Mouse (Mus musculus) CD4-positive helper T cell, adult 2 months (primary cell): Measurements from ENCODE around the gene Ak1.

Source experiments
- DNase-seq: peaks from one replicate; pipeline ENCODE4 v3.0.0-alpha.2; 2012; ENCODE audit warnings: low read depth, missing footprints, low spot score

The Ak1 gene

GRCm38 (mm10) chr2:32627266-32628043 is 5.9 kb downstream of the Ak1 start:
- no peak for DNase-seq

GRCm38 (mm10) chr2:32628044-32628550 is 6.5 kb downstream of the Ak1 start:
- no peak for DNase-seq

GRCm38 (mm10) chr2:32628729-32629128 is 7.2 kb downstream of the Ak1 start:
- DNase-seq, result no peak

GRCm38 (mm10) chr2:32629276-32629976 is 7.9 kb downstream of the Ak1 start:
- DNase-seq, result no peak

- DNase-seq, result no peak
These were observed 8.5 kb downstream of the Ak1 start for GRCm38 (mm10) chr2:32630036-32630435.

GRCm38 (mm10) chr2:32631046-32631445 is 9.5 kb downstream of the Ak1 start:
- no peak for DNase-seq

GRCm38 (mm10) chr2:32631737-32632394 is 10.3 kb downstream of the Ak1 start:
- peak; percentile 75 for DNase-seq

GRCm38 (mm10) chr2:32633660-32634059 is 12.1 kb downstream of the Ak1 start:
- DNase-seq, result no peak

GRCm38 (mm10) chr2:32634277-32635105 is 12.9 kb downstream of the Ak1 start:
- DNase-seq, result no peak

- DNase-seq, result no peak
These were observed 15.1 kb downstream of the Ak1 start for GRCm38 (mm10) chr2:32636617-32637016.

- peak; percentile 29 for DNase-seq
These were observed 16.3 kb downstream of the Ak1 start for GRCm38 (mm10) chr2:32637778-32638281.

GRCm38 (mm10) chr2:32639632-32640031 is 18.1 kb downstream of the Ak1 start:
- no peak for DNase-seq

GRCm38 (mm10) chr2:32640550-32641051 is 19.0 kb downstream of the Ak1 start:
- no peak for DNase-seq

GRCm38 (mm10) chr2:32641810-32642209 is 20.3 kb downstream of the Ak1 start:
- no peak for DNase-seq

GRCm38 (mm10) chr2:32642813-32643212 is 21.3 kb downstream of the Ak1 start:
- DNase-seq, result no peak

GRCm38 (mm10) chr2:32644083-32644482 is 22.5 kb downstream of the Ak1 start:
- no peak for DNase-seq

- DNase-seq, result no peak
These were observed 23.4 kb downstream of the Ak1 start for GRCm38 (mm10) chr2:32644799-32645475.

GRCm38 (mm10) chr2:32645647-32646046 is 24.1 kb downstream of the Ak1 start:
- DNase-seq, result no peak

- no peak for DNase-seq
These were observed 25.0 kb downstream of the Ak1 start, which contains the start of gene Eng for GRCm38 (mm10) chr2:32646379-32647056. Eng (plus strand) TSS chr2:32646595.

GRCm38 (mm10) chr2:32647366-32647765 is 25.8 kb downstream of the Ak1 start:
- DNase-seq, result no peak
